Mouse (Mus musculus) natural killer cell, adult 2 months (primary cell): Measurements from ENCODE around the gene Senp8.

Experiments used
- DNase-seq, 2 experiments: peaks; one replicate each; pipeline ENCODE4 v3.0.0; 2022; ENCODE audit warnings: low spot score in 2 of 2

The Senp8 gene

GRCm38 (mm10) chr9:59716275-59716898, 34.1 kb downstream of the Senp8 start:
- no peak for DNase-seq

- DNase-seq, result no peak
These were observed 41.3 kb downstream of the Senp8 start for GRCm38 (mm10) chr9:59709225-59709624.

GRCm38 (mm10) chr9:59706850-59707825, 43.4 kb downstream of the Senp8 start:
- no peak for DNase-seq

GRCm38 (mm10) chr9:59703099-59703498, 47.4 kb downstream of the Senp8 start:
- no peak for DNase-seq

GRCm38 (mm10) chr9:59701094-59701493, 49.4 kb downstream of the Senp8 start:
- no peak for DNase-seq

- DNase-seq, result no peak
These were observed 54.1 kb downstream of the Senp8 start for GRCm38 (mm10) chr9:59696381-59696780.

GRCm38 (mm10) chr9:59695451-59695813, 55.1 kb downstream of the Senp8 start:
- no peak for DNase-seq

- no peak for DNase-seq
These were observed 55.7 kb downstream of the Senp8 start for GRCm38 (mm10) chr9:59694571-59695450.

GRCm38 (mm10) chr9:59692145-59692544, 58.4 kb downstream of the Senp8 start:
- no peak for DNase-seq

- no peak for DNase-seq
These were observed 58.8 kb downstream of the Senp8 start for GRCm38 (mm10) chr9:59691635-59692094.

GRCm38 (mm10) chr9:59687416-59688046, 63.0 kb downstream of the Senp8 start:
- DNase-seq, result no peak
